Mouse (Mus musculus) thymus, adult 2 months (tissue): ENCODE measurements around the gene Ikzf4.

ENCODE experiments used
- CTCF ChIP-seq: fragments of 200-500 bp; IDR thresholded peaks from 2 replicates; pipeline ENCODE4 v1.5.1; 2012; ENCODE audit warnings: mild to moderate bottlenecking, control low read depth, low read length, moderate library complexity, borderline replicate concordance; ENCODE audit not compliant: control insufficient read depth, poor library complexity, insufficient read depth; ENCODE audit errors: extremely low read depth
- POLR2A ChIP-seq: fragments of 200-500 bp; IDR thresholded peaks from 2 replicates; pipeline ENCODE4 v1.6.1; 2012; ENCODE audit warnings: mild to moderate bottlenecking, low read length, control low read depth, moderate library complexity; ENCODE audit not compliant: control insufficient read depth, poor library complexity, insufficient read depth; ENCODE audit errors: extremely low read depth

- TF ChIP-seq CTCF (no peak), POLR2A (no peak)
Observed at GRCm38 (mm10) chr10:128588136-128588535, 57.7 kb downstream of the Ikzf4 start.
